Mouse (Mus musculus): ENCODE results near the gene Ephb6. TPM values are rescaled to one million over a fixed set of nuclear protein-coding genes. Genes with fewer than 3 reads are reported as not detected.
"Not testable (repeated sequence)": the region's sequence is repeated elsewhere in the genome, so short reads cannot be mapped to it uniquely, and the experiment has no call there.

Gene Ephb6
- total and polyA plus RNA-seq, 3 experiments, result 1.6 to 2.0 (median 1.9) TPM

DNA sequence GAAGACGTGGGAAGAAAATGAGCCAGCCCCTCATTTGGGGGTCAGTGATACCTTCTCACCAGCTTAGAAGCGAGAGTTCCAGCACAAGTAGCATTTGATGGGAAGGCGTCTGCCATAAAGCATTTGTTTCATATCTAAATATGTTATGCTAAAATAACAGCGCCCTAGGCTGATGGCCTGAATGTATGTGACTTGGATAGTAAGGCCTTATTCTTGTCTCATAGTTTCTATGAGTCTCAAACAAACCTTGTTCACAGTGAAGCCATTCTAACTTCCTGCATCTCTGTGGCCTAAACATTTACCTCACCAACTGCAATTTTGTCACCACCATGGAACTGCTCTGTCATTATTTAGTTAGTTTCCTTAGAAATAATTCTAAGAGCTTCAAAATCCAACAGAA, 42.7 kb upstream of the Ephb6 start:
- H3K4me1 ChIP-seq (ENCODE audit: control insufficient read depth, insufficient read depth, low read length), result no peaks in the 10 kb centered on the region
- no peak overlapping the region for H3K27ac ChIP-seq
- DNase-seq, result no peak
- 87% methylated on average over 4 of the region's 4 CpGs for WGBS
- no peak for TF ChIP-seq EP300 (IDR thresholded peaks at IDR 0.05; ENCODE audit: insufficient read depth, low read depth, low read length)
- no peak for TF ChIP-seq POLR2A (IDR thresholded peaks at IDR 0.05; ENCODE audit: insufficient read depth, low read depth, low read length)
- no peak for TF ChIP-seq CTCF (IDR thresholded peaks at IDR 0.05)
- H3K4me3 ChIP-seq, result no peak overlapping the region
- intact Hi-C loops (cut with DNase I), result no loop called here
- no peaks in the 10 kb centered on the region for H3K36me3 ChIP-seq (ENCODE audit: control insufficient read depth, insufficient read depth, low read length)
- H3K27me3 ChIP-seq (ENCODE audit: control insufficient read depth, insufficient read depth, low read length), result no peaks in the 10 kb centered on the region
- H3K79me2 ChIP-seq (replicated peaks; ENCODE audit: control insufficient read depth, insufficient read depth, low read length), result no peaks in the 10 kb centered on the region
- no peak overlapping the region for H3K9ac ChIP-seq (ENCODE audit: low read depth, low read length)

DNA sequence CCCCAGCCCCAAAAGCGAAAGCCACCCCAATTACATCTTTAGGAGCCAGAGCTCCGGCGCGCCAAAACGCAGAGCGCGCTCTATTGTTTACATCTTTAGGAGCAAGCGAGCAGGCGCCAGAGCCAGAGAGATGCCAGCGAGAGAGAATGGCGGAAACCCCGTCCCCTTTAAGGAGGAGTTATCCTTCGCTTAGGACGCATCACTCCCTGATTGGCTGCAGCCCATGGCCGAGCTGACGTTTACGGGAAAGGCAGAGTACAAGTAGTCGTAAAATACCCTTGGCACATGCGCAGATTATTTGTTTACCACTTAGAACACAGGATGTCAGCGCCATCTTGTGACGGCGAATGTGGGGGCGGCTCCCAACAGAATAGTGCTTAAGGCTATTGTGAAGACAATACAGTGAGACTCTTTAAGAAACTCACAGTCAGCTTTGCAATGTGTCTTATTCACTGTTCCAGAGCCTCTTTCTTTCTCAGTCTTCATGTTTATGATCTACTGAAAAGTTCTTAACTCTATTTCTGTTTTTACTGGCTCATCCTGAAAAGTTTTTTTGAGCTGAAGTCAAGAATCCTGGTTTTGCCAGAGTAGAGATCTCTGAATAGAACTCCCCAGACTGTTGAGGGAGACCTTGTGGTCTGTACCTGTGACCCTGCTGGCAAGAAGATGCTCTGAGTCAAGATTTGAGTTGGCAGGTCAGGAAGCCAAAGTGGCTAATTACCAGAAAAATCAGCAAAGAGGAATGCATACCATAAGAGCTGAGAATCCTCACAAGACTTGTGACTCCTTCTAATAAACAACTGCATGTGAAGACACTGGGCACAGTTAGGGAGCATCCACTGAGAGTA, 42.0 kb upstream of the Ephb6 start:
- WGBS, result 21% methylated on average over 5 of the region's 23 CpGs
- H3K36me3 ChIP-seq (ENCODE audit: control insufficient read depth, insufficient read depth, low read length); H3K27ac ChIP-seq; intact Hi-C loops (cut with DNase I); H3K4me1 ChIP-seq (ENCODE audit: control insufficient read depth, insufficient read depth, low read length); H3K27me3 ChIP-seq (ENCODE audit: control insufficient read depth, insufficient read depth, low read length); H3K79me2 ChIP-seq (replicated peaks; ENCODE audit: control insufficient read depth, insufficient read depth, low read length); H3K4me3 ChIP-seq; H3K9ac ChIP-seq (ENCODE audit: low read depth, low read length); DNase-seq: not testable (repeated sequence)

DNA sequence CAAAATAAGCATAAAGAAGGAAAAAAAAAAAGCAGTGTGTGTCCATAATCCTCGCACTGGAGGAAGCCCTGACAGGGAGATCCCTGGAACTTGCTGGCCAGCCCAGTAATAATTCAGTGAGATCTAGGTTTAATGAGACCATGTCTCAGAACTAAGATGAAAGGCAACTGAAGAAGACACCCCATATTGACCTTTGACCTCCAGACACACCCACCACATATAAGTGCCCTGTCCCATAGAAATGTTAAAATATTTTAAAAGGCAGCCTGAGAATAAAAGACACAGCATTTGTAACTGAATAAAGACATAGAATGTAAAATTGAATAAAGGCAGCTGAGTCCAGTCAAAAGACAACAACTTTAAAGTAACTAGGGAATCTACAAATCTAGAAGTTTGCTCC, 40.0 kb upstream of the Ephb6 start:
- H3K9ac ChIP-seq (ENCODE audit: low read depth, low read length), result no peak overlapping the region
- no peak for TF ChIP-seq POLR2A (IDR thresholded peaks at IDR 0.05; ENCODE audit: insufficient read depth, low read depth, low read length)
- no peak for TF ChIP-seq CTCF (IDR thresholded peaks at IDR 0.05)
- TF ChIP-seq EP300 (IDR thresholded peaks at IDR 0.05; ENCODE audit: insufficient read depth, low read depth, low read length), result no peak
- no peaks in the 10 kb centered on the region for H3K79me2 ChIP-seq (replicated peaks; ENCODE audit: control insufficient read depth, insufficient read depth, low read length)
- no peaks in the 10 kb centered on the region for H3K36me3 ChIP-seq (ENCODE audit: control insufficient read depth, insufficient read depth, low read length)
- intact Hi-C loops (cut with DNase I), result no loop called here
- no peak overlapping the region for H3K27ac ChIP-seq
- 83% methylated on average over 1 of the region's 1 CpGs for WGBS
- H3K4me3 ChIP-seq, result no peak overlapping the region
- H3K4me1 ChIP-seq (ENCODE audit: control insufficient read depth, insufficient read depth, low read length), result no peaks in the 10 kb centered on the region
- no peaks in the 10 kb centered on the region for H3K27me3 ChIP-seq (ENCODE audit: control insufficient read depth, insufficient read depth, low read length)
- DNase-seq, result no peak

DNA sequence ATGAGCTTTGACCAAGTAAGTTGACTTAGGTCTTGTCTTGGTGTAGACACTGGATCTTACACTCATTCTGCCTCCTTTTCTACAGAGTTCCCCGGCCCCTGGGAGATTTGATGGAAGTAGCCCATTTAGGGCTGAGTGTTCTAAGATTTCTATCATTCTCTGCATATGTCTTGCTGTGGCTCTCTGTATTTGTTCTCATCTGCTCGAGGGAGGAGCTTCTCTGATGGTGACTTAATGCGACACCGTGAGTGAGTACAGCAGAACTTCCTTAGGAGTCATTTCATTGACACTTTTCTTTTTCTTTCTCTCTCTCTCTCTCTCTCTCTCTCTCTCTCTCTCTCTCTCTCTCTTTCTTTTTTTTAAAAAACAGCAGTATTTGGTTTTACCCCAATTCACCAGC, 38.3 kb upstream of the Ephb6 start:
- 78% methylated on average over 4 of the region's 4 CpGs for WGBS
- Histone ChIP-seq H3K9ac (ENCODE audit: low read depth, low read length) (no peak overlapping the region), H3K4me1 (ENCODE audit: control insufficient read depth, insufficient read depth, low read length) (no peaks in the 10 kb centered on the region), H3K27ac (no peak overlapping the region), H3K79me2 (replicated peaks; ENCODE audit: control insufficient read depth, insufficient read depth, low read length) (no peaks in the 10 kb centered on the region), H3K27me3 (ENCODE audit: control insufficient read depth, insufficient read depth, low read length) (no peaks in the 10 kb centered on the region), H3K4me3 (no peak overlapping the region), H3K36me3 (ENCODE audit: control insufficient read depth, insufficient read depth, low read length) (no peaks in the 10 kb centered on the region)
- DNase-seq, result no peak
- TF ChIP-seq POLR2A (IDR thresholded peaks at IDR 0.05; ENCODE audit: insufficient read depth, low read depth, low read length) (no peak), EP300 (IDR thresholded peaks at IDR 0.05; ENCODE audit: insufficient read depth, low read depth, low read length) (no peak), CTCF (IDR thresholded peaks at IDR 0.05) (no peak)
- intact Hi-C loops (cut with DNase I), result no loop called here

DNA sequence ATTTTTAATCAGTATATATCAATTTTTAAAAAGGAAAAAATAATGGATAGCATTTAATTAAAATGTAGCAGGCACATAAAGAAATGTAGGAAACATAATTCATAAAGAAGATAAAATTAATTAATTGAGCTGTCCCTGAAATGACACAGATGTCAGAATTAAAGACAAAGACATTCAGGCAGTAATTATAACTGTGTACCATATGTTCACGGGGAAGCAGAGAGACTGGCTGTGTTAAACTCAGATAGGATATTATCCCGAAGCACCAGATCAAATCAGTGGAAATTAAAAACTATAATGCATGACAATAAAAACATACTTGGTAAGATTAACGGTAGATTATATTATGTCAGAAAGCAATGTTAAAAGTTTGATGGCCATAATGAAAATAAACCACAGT, 36.2 kb upstream of the Ephb6 start:
- H3K79me2 ChIP-seq (replicated peaks; ENCODE audit: control insufficient read depth, insufficient read depth, low read length), result no peaks in the 10 kb centered on the region
- 77% methylated on average over 3 of the region's 3 CpGs for WGBS
- no peak for DNase-seq
- no peak overlapping the region for H3K27ac ChIP-seq
- no peak for TF ChIP-seq EP300 (IDR thresholded peaks at IDR 0.05; ENCODE audit: insufficient read depth, low read depth, low read length)
- TF ChIP-seq POLR2A (IDR thresholded peaks at IDR 0.05; ENCODE audit: insufficient read depth, low read depth, low read length), result no peak
- TF ChIP-seq CTCF (IDR thresholded peaks at IDR 0.05), result no peak
- intact Hi-C loops (cut with DNase I), result no loop called here
- no peaks in the 10 kb centered on the region for H3K27me3 ChIP-seq (ENCODE audit: control insufficient read depth, insufficient read depth, low read length)
- no peaks in the 10 kb centered on the region for H3K4me1 ChIP-seq (ENCODE audit: control insufficient read depth, insufficient read depth, low read length)
- no peak overlapping the region for H3K4me3 ChIP-seq
- no peaks in the 10 kb centered on the region for H3K36me3 ChIP-seq (ENCODE audit: control insufficient read depth, insufficient read depth, low read length)
- H3K9ac ChIP-seq (ENCODE audit: low read depth, low read length), result no peak overlapping the region

DNA sequence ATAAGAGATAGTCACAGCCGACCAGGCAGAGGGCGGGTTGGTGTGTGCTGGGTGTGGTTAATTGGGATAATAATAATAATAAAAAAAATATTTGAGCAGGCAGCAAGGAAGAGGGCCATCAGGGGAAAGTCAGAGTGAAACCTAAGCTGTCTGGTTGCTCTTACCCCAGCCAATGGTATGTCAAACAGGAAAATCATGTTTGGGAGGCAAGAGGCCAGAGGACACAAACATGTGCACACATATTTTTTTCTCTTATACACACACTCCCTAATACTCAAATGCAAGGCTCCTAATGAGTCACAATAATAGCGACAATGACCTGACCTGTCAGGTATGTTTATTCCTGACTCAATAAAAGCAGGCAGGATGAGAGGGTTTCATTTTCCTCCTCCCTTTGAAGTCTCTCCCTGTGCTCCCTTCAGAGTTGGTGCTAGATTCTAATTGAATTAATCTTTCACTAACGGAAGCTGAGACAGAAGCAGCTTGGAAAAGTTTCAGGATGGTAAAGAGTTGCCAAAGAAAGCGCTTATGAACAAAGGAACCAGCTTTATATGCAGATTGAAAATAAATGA, 28.7 kb upstream of the Ephb6 start:
- DNase-seq, result no peak
- WGBS, result 57% methylated on average over 5 of the region's 5 CpGs
- H3K27me3 ChIP-seq (ENCODE audit: control insufficient read depth, insufficient read depth, low read length), result no peaks in the 10 kb centered on the region
- no peaks in the 10 kb centered on the region for H3K4me1 ChIP-seq (ENCODE audit: control insufficient read depth, insufficient read depth, low read length)
- no peak overlapping the region for H3K4me3 ChIP-seq
- intact Hi-C loops (cut with DNase I), result no loop called here
- no peak overlapping the region for H3K9ac ChIP-seq (ENCODE audit: low read depth, low read length)
- no peaks in the 10 kb centered on the region for H3K36me3 ChIP-seq (ENCODE audit: control insufficient read depth, insufficient read depth, low read length)
- no peak overlapping the region for H3K27ac ChIP-seq
- H3K79me2 ChIP-seq (replicated peaks; ENCODE audit: control insufficient read depth, insufficient read depth, low read length), result no peaks in the 10 kb centered on the region
- TF ChIP-seq EP300 (IDR thresholded peaks at IDR 0.05; ENCODE audit: insufficient read depth, low read depth, low read length) (no peak), CTCF (IDR thresholded peaks at IDR 0.05) (no peak), POLR2A (IDR thresholded peaks at IDR 0.05; ENCODE audit: insufficient read depth, low read depth, low read length) (no peak)
